Comparison of ENCODE assay signal across 8 mouse cellular contexts in the genomic region with DNA sequence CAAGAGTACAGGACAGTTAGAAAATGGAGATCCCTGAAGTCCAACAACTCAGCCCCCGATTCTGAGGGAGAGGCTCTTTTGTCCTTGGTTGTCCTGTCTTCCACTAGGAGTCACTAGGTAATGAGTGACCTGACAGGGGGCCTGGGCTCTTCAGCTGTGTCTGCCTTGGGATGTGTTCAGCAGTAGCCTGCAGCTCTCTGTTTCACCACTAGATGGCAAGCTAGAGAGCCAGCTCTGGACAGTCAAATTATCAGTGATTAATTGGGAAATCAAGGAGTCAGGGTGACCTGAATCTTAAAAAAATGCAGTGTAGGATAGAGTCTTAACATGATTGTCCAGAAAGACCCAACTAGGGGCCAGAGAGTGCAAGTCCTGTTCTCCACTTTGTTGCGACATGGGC. TPM values are rescaled to one million over a fixed set of nuclear protein-coding genes. Genes with fewer than 3 reads are reported as not detected.
DNase-seq lines count a peak whose midpoint lies in the region; ATAC-seq lines count a peak whose summit lies in the region.

No protein-coding gene starts in this region.

- H3K4me2 ChIP-seq in forebrain, embryonic 11.5 days (ENCODE audit: low read depth, low read length, severe bottlenecking): no peak overlapping the region
- H3K4me2 ChIP-seq in forebrain, embryonic 12.5 days: no peak overlapping the region
- H3K4me2 ChIP-seq in midbrain, embryonic 16.5 days (ENCODE audit: low read length): no peak overlapping the region

- H3K36me3 ChIP-seq in forebrain, embryonic 11.5 days (ENCODE audit: control insufficient read depth, insufficient read depth, low read length): no peaks in the 10 kb centered on the region
- no peaks in the 10 kb centered on the region for H3K36me3 ChIP-seq in forebrain, embryonic 12.5 days (replicated peaks)
- no peaks in the 10 kb centered on the region for H3K36me3 ChIP-seq in midbrain, embryonic 10.5 days
- no peaks in the 10 kb centered on the region for H3K36me3 ChIP-seq in midbrain, embryonic 16.5 days (ENCODE audit: control insufficient read depth, insufficient read depth, low read length)

- ATAC-seq in forebrain, embryonic 11.5 days (replicated peaks; ENCODE audit: low FRiP score): no peak
- no peak for ATAC-seq in forebrain, embryonic 12.5 days (ENCODE audit: low FRiP score)
- ATAC-seq in midbrain, embryonic 16.5 days: no peak
- peak; percentile 60 for ATAC-seq in megakaryocyte progenitor cell, adult 5-6 weeks (replicated peaks; ENCODE audit: poor library complexity)

- peak; percentile 72 for DNase-seq in forebrain, embryonic 11.5 days (ENCODE audit: low spot score)
- peak; percentile 44 for DNase-seq in midbrain, embryonic 10.5 days (ENCODE audit: low spot score)
- peak; percentile 34 for DNase-seq in T-cell, adult 2 months (ENCODE audit: low spot score)
- DNase-seq in heart, postnatal 4 days: peak; percentile 59
- no peak for DNase-seq in Muller cell, postnatal 12 days (ENCODE audit: inconsistent ontology term)

- H3K4me3 ChIP-seq in forebrain, embryonic 11.5 days (ENCODE audit: low read depth, low read length): no peak overlapping the region
- H3K4me3 ChIP-seq in forebrain, embryonic 12.5 days (replicated peaks): no peak overlapping the region
- no peak overlapping the region for H3K4me3 ChIP-seq in midbrain, embryonic 10.5 days
- H3K4me3 ChIP-seq in midbrain, embryonic 16.5 days (ENCODE audit: low read depth, low read length): no peak overlapping the region

- H3K4me1 ChIP-seq in forebrain, embryonic 11.5 days (replicated peaks; ENCODE audit: control insufficient read depth, insufficient read depth, low read length): no peaks in the 10 kb centered on the region
- H3K4me1 ChIP-seq in forebrain, embryonic 12.5 days: peaks cover 4% of the 10 kb centered on the region; the same call in 1 of the 2 replicates
- peaks cover 8% of the 10 kb centered on the region for H3K4me1 ChIP-seq in midbrain, embryonic 10.5 days
- no peaks in the 10 kb centered on the region for H3K4me1 ChIP-seq in midbrain, embryonic 16.5 days (ENCODE audit: control insufficient read depth, insufficient read depth, low read length)

- H3K27ac ChIP-seq in forebrain, embryonic 11.5 days (ENCODE audit: low read depth, low read length): no peak overlapping the region
- no peak overlapping the region for H3K27ac ChIP-seq in forebrain, embryonic 12.5 days
- no peak overlapping the region for H3K27ac ChIP-seq in midbrain, embryonic 10.5 days (replicated peaks)
- no peak overlapping the region for H3K27ac ChIP-seq in midbrain, embryonic 16.5 days (ENCODE audit: low read length)

- H3K9ac ChIP-seq in forebrain, embryonic 11.5 days (ENCODE audit: low read length): no peak overlapping the region
- H3K9ac ChIP-seq in forebrain, embryonic 12.5 days: no peak overlapping the region
- H3K9ac ChIP-seq in midbrain, embryonic 16.5 days (ENCODE audit: low read depth, low read length): no peak overlapping the region

- no peaks in the 10 kb centered on the region for H3K9me3 ChIP-seq in forebrain, embryonic 11.5 days (ENCODE audit: control insufficient read depth, low read length)
- H3K9me3 ChIP-seq in forebrain, embryonic 12.5 days: no peaks in the 10 kb centered on the region
- no peaks in the 10 kb centered on the region for H3K9me3 ChIP-seq in midbrain, embryonic 10.5 days (replicated peaks)
- H3K9me3 ChIP-seq in midbrain, embryonic 16.5 days (replicated peaks; ENCODE audit: control insufficient read depth, low read length, poor library complexity, severe bottlenecking): no peaks in the 10 kb centered on the region; the same call in 1 of the 2 replicates

- 72% methylated on average over 2 of the region's 2 CpGs for WGBS in forebrain, embryonic 11.5 days
- 73% methylated on average over 2 of the region's 2 CpGs for WGBS in forebrain, embryonic 12.5 days
- WGBS in midbrain, embryonic 10.5 days: 78% methylated on average over 2 of the region's 2 CpGs
- WGBS in midbrain, embryonic 16.5 days: 89% methylated on average over 2 of the region's 2 CpGs

- no peaks in the 10 kb centered on the region for H3K27me3 ChIP-seq in forebrain, embryonic 11.5 days (ENCODE audit: control insufficient read depth, insufficient read depth, low read length)
- no peaks in the 10 kb centered on the region for H3K27me3 ChIP-seq in forebrain, embryonic 12.5 days
- H3K27me3 ChIP-seq in midbrain, embryonic 10.5 days (ENCODE audit: low read depth, poor library complexity, severe bottlenecking): 0 out of 2 replicates have a peak, but pooled peaks cover 3% of the 10 kb centered on the region
- H3K27me3 ChIP-seq in midbrain, embryonic 16.5 days (ENCODE audit: control insufficient read depth, insufficient read depth, low read depth, low read length): no peaks in the 10 kb centered on the region

RNA-seq across cellular contexts. Expression of a gene that starts 53.3 kb away (rescaled TPM):
- polyA plus RNA-seq in forebrain, embryonic 11.5 days (2014; fragmentation: Nextera tagmentation; extraction: Ambion mirVana): 0.12 and 0.17 TPM in 2 replicates
- 0.17 and 0.21 TPM in 2 replicates for polyA plus RNA-seq in forebrain, embryonic 12.5 days (2016; fragmentation: Nextera tagmentation; extraction: Ambion mirVana)
- polyA plus RNA-seq in midbrain, embryonic 10.5 days (2016; fragmentation: Nextera tagmentation; extraction: Ambion mirVana): 0.01 TPM in 1 of 2 replicates, not detected in the other
- 1.0 and 1.4 TPM in 2 replicates for polyA plus RNA-seq in midbrain, embryonic 16.5 days (2015; fragmentation: Nextera tagmentation; extraction: Ambion mirVana)
- under 1 TPM in 1 of 2 experiments, not detected in 1; 0.05 TPM for total RNA-seq in heart, postnatal 4 days (2021)
- not detected in 2 replicates for total RNA-seq in megakaryocyte progenitor cell, adult 5-6 weeks (2015)
- not detected in 2 replicates for total RNA-seq in megakaryocyte progenitor cell, adult 5-6 weeks (2017)
